Mouse (Mus musculus): ENCODE measurements at regions not wholly inside any gene's neighbourhood (a gene's known extent, or its start where the extent isn't known, plus 50 kb on each side); places are given as distances from the start of the nearest gene placed in this dataset.

GRCm38 (mm10) chr14:17081904-17082303, 262.9 kb upstream of the Rarb start:
- Histone ChIP-seq H3K4me3 (ENCODE audit: insufficient read depth, low read depth, low read length) (no peak overlapping the region), H3K27ac (ENCODE audit: insufficient read depth, low read depth, low read length) (no peak overlapping the region), H3K4me1 (ENCODE audit: control insufficient read depth, insufficient read depth, low read length) (no peaks in the 10 kb centered on the region)
- WGBS: 65% methylated on average over 2 of the region's 2 CpGs
- TF ChIP-seq POLR2A (IDR thresholded peaks at IDR 0.05; ENCODE audit: insufficient read depth, low read depth, low read length): no peak
- TF ChIP-seq CTCF (IDR thresholded peaks at IDR 0.05; ENCODE audit: insufficient read depth, low read depth, low read length): no peak

GRCm38 (mm10) chr14:17079513-17079912, 260.6 kb upstream of the Rarb start:
- Histone ChIP-seq H3K4me3 (ENCODE audit: insufficient read depth, low read depth, low read length) (no peak overlapping the region), H3K4me1 (ENCODE audit: control insufficient read depth, insufficient read depth, low read length) (no peaks in the 10 kb centered on the region), H3K27ac (ENCODE audit: insufficient read depth, low read depth, low read length) (no peak overlapping the region)
- 48% methylated on average over 2 of the region's 2 CpGs for WGBS
- TF ChIP-seq POLR2A (IDR thresholded peaks at IDR 0.05; ENCODE audit: insufficient read depth, low read depth, low read length): no peak
- no peak for TF ChIP-seq CTCF (IDR thresholded peaks at IDR 0.05; ENCODE audit: insufficient read depth, low read depth, low read length)

- Histone ChIP-seq H3K4me3 (ENCODE audit: insufficient read depth, low read depth, low read length) (no peak overlapping the region), H3K4me1 (ENCODE audit: control insufficient read depth, insufficient read depth, low read length) (no peaks in the 10 kb centered on the region), H3K27ac (ENCODE audit: insufficient read depth, low read depth, low read length) (no peak overlapping the region)
- TF ChIP-seq POLR2A (IDR thresholded peaks at IDR 0.05; ENCODE audit: insufficient read depth, low read depth, low read length): no peak
- WGBS: 64% methylated on average over 1 of the region's 1 CpGs
Observed at GRCm38 (mm10) chr14:17061358-17061757, 242.4 kb upstream of the Rarb start.

DNA sequence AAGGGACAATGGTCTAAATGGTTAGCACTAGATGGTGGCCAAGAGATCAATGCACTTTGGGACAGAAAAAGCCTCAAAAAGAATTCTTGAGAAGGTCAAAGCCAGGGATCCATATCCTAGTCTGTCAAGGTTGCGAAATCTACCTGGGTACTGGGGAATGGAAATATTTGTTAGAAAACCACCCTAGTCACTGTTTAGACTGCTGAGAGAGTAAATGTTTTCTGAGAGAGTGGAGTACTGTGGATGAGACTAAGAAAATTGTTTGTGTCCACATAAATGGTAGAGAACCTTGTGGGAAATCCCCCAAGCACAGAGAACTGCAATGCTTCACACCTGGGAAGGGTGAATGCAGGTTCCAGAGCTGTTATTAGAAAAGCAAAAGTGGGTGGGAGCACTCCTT, 239.5 kb upstream of the Rarb start:
- 95% methylated on average over 1 of the region's 1 CpGs for WGBS

DNA sequence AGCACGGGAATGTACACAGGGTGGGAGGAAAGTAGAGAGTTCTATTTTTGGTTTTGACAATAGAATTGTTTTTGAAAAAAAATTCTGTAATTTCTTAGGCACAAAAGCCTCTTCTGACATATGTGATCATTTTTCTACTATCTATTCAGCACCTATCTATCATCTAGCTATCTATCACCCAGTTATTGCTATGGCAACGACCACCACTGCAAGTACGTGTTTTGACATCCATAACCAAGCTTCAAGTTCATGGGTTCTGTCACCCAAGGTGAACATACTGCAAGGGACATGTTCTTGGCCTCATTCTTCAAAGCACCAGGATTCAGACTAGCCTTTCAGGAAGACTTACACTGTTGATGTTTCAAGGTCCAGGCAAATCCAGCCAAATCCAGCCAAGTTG, 238.4 kb upstream of the Rarb start:
- H3K4me3 ChIP-seq (ENCODE audit: insufficient read depth, low read depth, low read length): no peak overlapping the region
- WGBS: 91% methylated on average over 3 of the region's 3 CpGs
- TF ChIP-seq POLR2A (IDR thresholded peaks at IDR 0.05; ENCODE audit: insufficient read depth, low read depth, low read length) (no peak), CTCF (IDR thresholded peaks at IDR 0.05; ENCODE audit: insufficient read depth, low read depth, low read length) (no peak)
- no peaks in the 10 kb centered on the region for H3K4me1 ChIP-seq (ENCODE audit: control insufficient read depth, insufficient read depth, low read length)
- no peak overlapping the region for H3K27ac ChIP-seq (ENCODE audit: insufficient read depth, low read depth, low read length)

More for the DNA sequence above, 239.5 kb upstream of the Rarb start:
- Histone ChIP-seq H3K27ac (ENCODE audit: insufficient read depth, low read depth, low read length) (no peak overlapping the region), H3K4me1 (ENCODE audit: control insufficient read depth, insufficient read depth, low read length) (no peaks in the 10 kb centered on the region), H3K4me3 (ENCODE audit: insufficient read depth, low read depth, low read length) (no peak overlapping the region)
- TF ChIP-seq CTCF (IDR thresholded peaks at IDR 0.05; ENCODE audit: insufficient read depth, low read depth, low read length): no peak
- TF ChIP-seq POLR2A (IDR thresholded peaks at IDR 0.05; ENCODE audit: insufficient read depth, low read depth, low read length): no peak

GRCm38 (mm10) chr14:17055741-17056140, 236.8 kb upstream of the Rarb start:
- TF ChIP-seq POLR2A (IDR thresholded peaks at IDR 0.05; ENCODE audit: insufficient read depth, low read depth, low read length): no peak
- no peak for TF ChIP-seq CTCF (IDR thresholded peaks at IDR 0.05; ENCODE audit: insufficient read depth, low read depth, low read length)
- 60% methylated on average over 1 of the region's 1 CpGs for WGBS
- Histone ChIP-seq H3K4me3 (ENCODE audit: insufficient read depth, low read depth, low read length) (no peak overlapping the region), H3K27ac (ENCODE audit: insufficient read depth, low read depth, low read length) (no peak overlapping the region), H3K4me1 (ENCODE audit: control insufficient read depth, insufficient read depth, low read length) (no peaks in the 10 kb centered on the region)

DNA sequence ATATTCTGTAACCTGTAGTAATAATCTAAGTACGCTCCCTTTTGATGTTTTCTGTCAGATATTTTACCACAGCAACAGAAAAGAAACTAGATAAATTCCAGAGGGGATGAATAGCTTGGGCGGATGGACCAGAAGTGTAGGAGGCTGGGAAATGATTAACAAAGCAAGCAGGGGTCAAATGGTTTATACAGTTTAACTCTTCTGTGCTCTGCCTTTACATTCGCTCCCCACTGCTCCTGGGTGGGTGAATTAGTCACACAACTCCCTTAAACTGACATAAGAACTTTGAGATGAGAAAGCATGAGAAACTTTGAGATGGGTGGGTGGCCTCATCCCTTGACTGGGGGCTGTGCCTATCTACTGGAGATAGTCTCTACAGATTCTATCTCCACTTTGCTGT, 235.4 kb upstream of the Rarb start:
- no peaks in the 10 kb centered on the region for H3K4me1 ChIP-seq (ENCODE audit: control insufficient read depth, insufficient read depth, low read length)
- no peak for TF ChIP-seq CTCF (IDR thresholded peaks at IDR 0.05; ENCODE audit: insufficient read depth, low read depth, low read length)
- no peak for TF ChIP-seq POLR2A (IDR thresholded peaks at IDR 0.05; ENCODE audit: insufficient read depth, low read depth, low read length)
- H3K4me3 ChIP-seq (ENCODE audit: insufficient read depth, low read depth, low read length): no peak overlapping the region
- WGBS: 88% methylated on average over 3 of the region's 3 CpGs
- no peak overlapping the region for H3K27ac ChIP-seq (ENCODE audit: insufficient read depth, low read depth, low read length)

- 95% methylated on average over 2 of the region's 2 CpGs for WGBS
- TF ChIP-seq CTCF (IDR thresholded peaks at IDR 0.05; ENCODE audit: insufficient read depth, low read depth, low read length) (no peak), POLR2A (IDR thresholded peaks at IDR 0.05; ENCODE audit: insufficient read depth, low read depth, low read length) (no peak)
- Histone ChIP-seq H3K4me1 (ENCODE audit: control insufficient read depth, insufficient read depth, low read length) (no peaks in the 10 kb centered on the region), H3K27ac (ENCODE audit: insufficient read depth, low read depth, low read length) (no peak overlapping the region), H3K4me3 (ENCODE audit: insufficient read depth, low read depth, low read length) (no peak overlapping the region)
Observed at GRCm38 (mm10) chr14:17046808-17047207, 227.9 kb upstream of the Rarb start.

DNA sequence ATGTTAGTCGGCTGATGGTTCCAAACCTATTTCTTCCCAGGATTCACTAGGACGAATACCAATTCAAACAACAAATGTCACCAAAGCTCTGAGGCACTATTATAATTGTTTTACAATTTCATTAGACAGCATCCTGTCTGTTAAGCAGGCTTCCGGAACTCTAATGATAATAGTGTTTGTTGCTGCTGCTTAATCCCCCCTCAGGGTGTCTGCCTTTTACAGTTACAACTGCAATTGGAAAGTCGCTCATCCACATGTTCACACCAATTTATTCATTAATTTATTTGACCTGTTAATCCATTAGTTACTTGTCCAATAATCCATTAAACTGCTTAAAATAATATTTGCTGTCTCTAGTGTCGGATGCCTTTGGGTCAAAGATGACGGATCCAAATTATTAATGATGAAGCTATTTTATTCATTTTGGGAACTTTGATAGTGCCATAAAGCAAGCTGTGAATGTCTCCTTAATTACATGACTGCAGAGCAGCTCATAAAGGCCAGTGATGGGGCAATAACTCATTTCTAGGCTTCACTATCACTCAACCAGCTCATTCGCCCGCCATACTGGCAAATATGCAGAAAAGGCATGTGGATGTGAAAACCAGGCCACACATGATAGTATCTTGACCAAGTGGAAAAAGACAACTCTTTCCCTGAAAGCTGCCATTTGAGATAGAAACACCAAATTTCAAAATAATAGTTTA, 226.6 kb upstream of the Rarb start:
- no peak overlapping the region for H3K27ac ChIP-seq (ENCODE audit: insufficient read depth, low read depth, low read length)
- TF ChIP-seq CTCF (IDR thresholded peaks at IDR 0.05; ENCODE audit: insufficient read depth, low read depth, low read length) (no peak), POLR2A (IDR thresholded peaks at IDR 0.05; ENCODE audit: insufficient read depth, low read depth, low read length) (no peak)
- H3K4me3 ChIP-seq (ENCODE audit: insufficient read depth, low read depth, low read length): no peak overlapping the region
- H3K4me1 ChIP-seq (ENCODE audit: control insufficient read depth, insufficient read depth, low read length): no peaks in the 10 kb centered on the region
- 86% methylated on average over 8 of the region's 8 CpGs for WGBS
